Mouse (Mus musculus): ENCODE results near the gene Chrna9.

DNA sequence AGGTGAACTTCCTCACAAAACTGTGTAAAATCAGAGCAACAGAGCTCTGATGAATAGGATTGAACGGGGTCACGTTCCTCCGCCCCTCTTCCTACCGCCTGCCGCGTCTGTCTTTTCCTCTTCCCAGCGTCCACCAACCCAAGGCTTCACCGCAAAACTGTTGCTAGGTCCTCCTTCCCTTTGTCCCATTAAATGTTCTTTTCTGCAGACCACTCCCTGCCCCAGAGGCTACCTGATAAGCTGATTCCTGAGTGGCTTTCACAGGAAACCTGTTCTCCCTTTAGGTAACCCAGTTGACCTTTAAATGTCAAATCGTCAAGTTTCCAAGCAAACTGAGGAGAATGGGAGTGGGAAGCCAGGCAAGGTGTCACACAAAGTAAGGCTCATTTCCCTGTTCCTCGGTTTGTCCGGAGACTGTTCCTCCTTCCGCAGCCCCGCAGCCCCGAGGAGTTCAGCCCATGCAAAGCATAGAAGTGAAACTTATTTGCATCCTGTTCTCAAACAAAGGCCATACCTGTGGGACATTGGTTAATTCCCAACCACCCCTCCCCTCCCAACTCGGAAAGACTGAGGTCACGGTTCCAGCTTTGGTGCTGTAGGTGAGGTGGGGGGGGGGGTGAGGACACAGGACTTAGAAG is 70.4 kb downstream of the Chrna9 start:
- TF ChIP-seq POLR2A (IDR thresholded peaks at IDR 0.05; ENCODE audit: insufficient read length, low read depth): no peak
- TF ChIP-seq SRF (IDR thresholded peaks at IDR 0.05; ENCODE audit: control insufficient read depth, insufficient read length, low read depth): no peak
- TF ChIP-seq TCF12 (IDR thresholded peaks at IDR 0.05; ENCODE audit: insufficient read depth, poor library complexity, severe bottlenecking): no peak
- TF ChIP-seq MAX (IDR thresholded peaks at IDR 0.05; ENCODE audit: low read depth): no peak
